Mouse (Mus musculus): ENCODE measurements around the gene Mical3. TPM values are rescaled to one million over a fixed set of nuclear protein-coding genes. Genes with fewer than 3 reads are reported as not detected.
A peak's percentile ranks its signal among the peaks of the same experiment; 100 is the strongest.

Mical3 gene
- total RNA-seq, 2 experiments from 2014 or later = 53.3 to 71.9 TPM

- no peak for TF ChIP-seq CTCF (IDR thresholded peaks at IDR 0.05)
- Histone ChIP-seq H3K27ac (peak overlapping the region; percentile 51), H3K4me3 (no peak overlapping the region)
- intact Hi-C loops (cut with DNase I) = no loop called here
- DNase-seq = no peak
Observed at GRCm38 (mm10) chr6:121002952-121003351, 127.8 kb downstream of the Mical3 start.

DNA sequence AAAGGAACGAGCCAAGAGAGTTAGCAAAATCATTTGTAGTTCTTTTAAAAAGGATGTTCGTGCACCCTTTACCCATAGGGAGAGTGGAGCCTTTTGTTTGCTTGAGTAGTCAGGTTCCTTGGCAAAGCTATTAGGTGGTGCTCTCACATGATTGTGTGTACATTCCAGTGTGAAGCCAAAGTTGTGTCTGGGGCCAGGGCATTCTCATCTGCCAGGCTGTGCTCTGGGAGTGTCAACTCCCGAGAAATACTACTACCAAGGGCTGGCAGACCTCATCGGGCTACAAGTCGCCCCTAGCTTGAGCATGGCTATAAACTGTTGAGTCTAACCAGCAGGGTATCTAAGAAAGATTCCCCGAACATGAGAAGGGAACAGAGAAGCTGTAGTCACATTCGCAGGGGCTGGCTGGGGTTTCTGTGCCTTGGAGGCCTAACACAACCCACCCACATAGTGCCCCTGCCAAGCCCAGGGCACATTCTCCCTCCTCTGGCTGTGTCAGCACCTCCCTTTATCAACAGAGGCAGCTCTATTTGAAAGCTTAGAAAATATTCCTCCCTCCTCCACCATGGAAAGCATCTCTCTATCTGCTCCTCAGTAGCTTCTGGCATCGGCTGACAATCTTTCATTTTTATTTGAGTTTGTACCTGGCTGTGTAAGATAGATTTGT, 130.8 kb downstream of the Mical3 start:
- DNase-seq = peak; percentile 41
- Histone ChIP-seq H3K4me3 (no peak overlapping the region), H3K27ac (peak overlapping the region; percentile 85)
- TF ChIP-seq CTCF (IDR thresholded peaks at IDR 0.05) = no peak
- intact Hi-C loops (cut with DNase I) = loop anchor here (2.0 kb wide), 1 partner anchor 17 kb away; no protein-coding TSS in a partner anchor

- H3K4me3 ChIP-seq = no peak overlapping the region
- DNase-seq = peak; percentile 56
- no peak for TF ChIP-seq CTCF (IDR thresholded peaks at IDR 0.05)
- intact Hi-C loops (cut with DNase I) = no loop called here
- H3K27ac ChIP-seq = peak overlapping the region; percentile 85
Observed at GRCm38 (mm10) chr6:120999087-120999486, 131.7 kb downstream of the Mical3 start.

- intact Hi-C loops (cut with DNase I) = no loop called here
- TF ChIP-seq CTCF (IDR thresholded peaks at IDR 0.05) = no peak
- peak; percentile 53 for DNase-seq
Observed at GRCm38 (mm10) chr6:120996607-120997006, 134.2 kb downstream of the Mical3 start.

DNA sequence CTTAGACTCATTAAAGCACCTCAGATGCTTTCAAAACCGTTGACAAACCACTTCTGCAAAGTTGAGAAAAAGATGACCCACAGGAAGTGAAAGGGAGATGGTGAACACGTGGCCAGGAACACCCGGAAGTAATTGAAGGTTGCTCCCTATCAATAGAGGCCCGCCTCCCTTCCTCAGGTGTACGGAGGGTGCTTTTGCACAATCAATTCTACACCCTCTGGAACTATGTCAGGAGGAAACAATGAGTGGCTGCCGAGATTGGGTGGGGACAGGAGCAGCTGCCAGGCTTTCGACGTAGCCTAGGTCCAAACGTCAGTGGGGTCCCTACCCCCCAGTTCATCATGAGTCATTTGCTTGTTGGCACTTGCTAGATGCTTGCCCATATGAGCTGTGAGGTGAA, 135.3 kb downstream of the Mical3 start:
- no peak for DNase-seq
- Histone ChIP-seq H3K4me3 (no peak overlapping the region), H3K27ac (no peak overlapping the region)
- TF ChIP-seq CTCF (IDR thresholded peaks at IDR 0.05) = no peak
- intact Hi-C loops (cut with DNase I) = no loop called here

More at GRCm38 (mm10) chr6:120996607-120997006, 134.2 kb downstream of the Mical3 start:
- no peak overlapping the region for H3K4me3 ChIP-seq
- H3K27ac ChIP-seq = 0 out of 2 replicates have a peak overlapping the region, but pooled peaks have one; percentile 12

- TF ChIP-seq CTCF (IDR thresholded peaks at IDR 0.05) = no peak
Observed at GRCm38 (mm10) chr6:120991857-120992256, 138.9 kb downstream of the Mical3 start.

DNA sequence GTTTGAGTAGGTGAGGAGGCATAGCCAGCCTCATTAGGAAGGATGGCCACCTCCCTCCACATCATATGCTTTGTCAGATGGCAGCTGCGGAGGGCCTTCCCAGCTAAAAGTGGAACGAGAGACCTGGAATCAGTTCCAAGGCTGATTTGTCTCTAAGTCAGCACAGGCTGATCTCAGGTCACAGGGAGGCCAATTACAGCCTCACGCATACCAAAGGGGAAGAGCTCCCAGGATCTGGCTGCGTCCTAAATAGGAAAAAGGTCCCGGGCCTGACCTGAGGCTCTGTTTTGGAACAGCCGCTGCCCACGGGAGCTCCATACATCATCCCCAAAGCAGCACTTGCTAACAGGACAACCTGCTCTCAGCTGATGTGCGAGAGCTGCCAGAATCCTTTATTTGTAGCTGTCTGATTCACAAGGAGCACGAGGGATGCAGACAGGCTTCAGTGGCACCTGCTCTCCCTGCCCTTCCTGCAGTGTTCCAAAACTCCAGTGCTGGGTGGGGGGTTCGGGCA, 143.2 kb downstream of the Mical3 start:
- TF ChIP-seq CTCF (IDR thresholded peaks at IDR 0.05) = no peak
- intact Hi-C loops (cut with DNase I) = loop anchor here (5.0 kb wide), 2 partner anchors 120 to 145 kb away; partner anchors contain the start of gene Mical3

More at GRCm38 (mm10) chr6:120991857-120992256, 138.9 kb downstream of the Mical3 start:
- no peak overlapping the region for H3K4me3 ChIP-seq
- H3K27ac ChIP-seq = peak overlapping the region; percentile 29; the same call in 1 of the 2 replicates
- intact Hi-C loops (cut with DNase I) = no loop called here
- DNase-seq = no peak

DNA sequence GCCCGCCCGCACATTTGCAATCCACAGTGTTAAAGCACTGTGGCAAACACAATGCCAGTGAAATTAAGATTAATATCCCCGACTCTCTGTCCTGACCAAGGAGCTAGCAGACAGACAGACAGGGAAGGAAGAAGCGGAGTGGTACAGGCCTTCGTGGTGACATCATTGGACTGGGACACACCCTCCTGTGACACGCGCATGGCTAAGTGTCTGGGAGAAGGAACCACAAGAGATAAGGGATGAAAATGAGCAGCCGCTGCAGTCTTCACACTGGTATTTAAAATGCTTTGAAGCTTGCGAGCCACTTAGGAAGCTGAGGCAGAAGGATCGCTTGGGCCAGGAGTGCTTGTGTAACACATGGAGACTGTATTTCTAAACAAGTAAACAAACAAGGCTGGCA, 143.6 kb downstream of the Mical3 start:
- peak overlapping the region; percentile 95 for H3K27ac ChIP-seq
- H3K4me3 ChIP-seq = no peak overlapping the region
- DNase-seq = peak; percentile 38
- TF ChIP-seq CTCF (IDR thresholded peaks at IDR 0.05) = no peak
- intact Hi-C loops (cut with DNase I) = loop anchor here (5.0 kb wide), 2 partner anchors 120 to 145 kb away; partner anchors contain the start of gene Mical3

More for the DNA sequence above, 143.2 kb downstream of the Mical3 start:
- Histone ChIP-seq H3K4me3 (no peak overlapping the region), H3K27ac (peak overlapping the region; percentile 95)
- peak; percentile 87 for DNase-seq

DNA sequence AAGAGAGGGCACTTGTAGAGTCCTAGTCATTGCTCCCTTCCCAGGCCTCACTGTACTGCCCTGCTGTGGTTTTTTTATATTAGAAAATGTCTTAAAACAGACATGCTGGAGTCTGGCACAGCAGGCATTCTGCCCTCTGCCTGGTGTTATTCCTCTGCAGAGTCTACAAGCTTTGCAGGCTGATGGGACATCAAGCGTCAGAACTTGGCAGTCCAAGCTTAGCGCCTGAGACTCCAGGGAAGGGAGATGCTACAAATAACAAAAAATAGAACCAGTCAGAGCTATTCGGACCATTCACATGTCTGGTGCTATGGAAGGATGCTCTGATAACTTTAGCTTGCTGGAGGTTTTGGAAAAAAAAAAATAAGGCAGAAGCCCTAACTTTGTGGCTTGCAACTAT, 144.6 kb downstream of the Mical3 start:
- DNase-seq = no peak
- no peak overlapping the region for H3K4me3 ChIP-seq
- TF ChIP-seq CTCF (IDR thresholded peaks at IDR 0.05) = no peak
- peak overlapping the region; percentile 95 for H3K27ac ChIP-seq
- intact Hi-C loops (cut with DNase I) = loop anchor here (5.0 kb wide), 2 partner anchors 121 to 146 kb away; partner anchors contain the start of gene Mical3

DNA sequence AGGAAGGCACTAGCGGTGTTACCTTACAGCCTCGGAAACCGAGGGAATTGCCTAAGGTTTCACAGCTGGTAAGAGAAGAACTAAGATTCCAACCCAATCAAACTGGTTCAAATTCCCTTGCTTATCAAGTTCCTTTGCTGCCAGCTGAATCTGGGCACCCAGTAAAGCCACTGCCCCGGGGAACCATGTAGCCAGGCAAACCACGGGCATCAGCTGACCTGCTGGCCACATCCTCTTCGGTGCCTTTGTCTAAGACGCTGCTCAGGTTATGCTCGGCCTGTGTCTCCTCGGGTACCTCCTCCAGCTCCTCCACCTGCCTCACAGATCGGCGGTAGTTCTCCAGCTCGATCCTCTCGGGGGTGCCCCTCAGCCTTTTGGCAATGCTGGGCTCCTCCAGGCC, 148.5 kb downstream of the Mical3 start:
- intact Hi-C loops (cut with DNase I) = no loop called here
- no peak for DNase-seq
- TF ChIP-seq CTCF (IDR thresholded peaks at IDR 0.05) = no peak
- Histone ChIP-seq H3K4me3 (no peak overlapping the region), H3K27ac (no peak overlapping the region)

GRCm38 (mm10) chr6:120981537-120981936, 149.3 kb downstream of the Mical3 start:
- intact Hi-C loops (cut with DNase I) = no loop called here
- no peak overlapping the region for H3K27ac ChIP-seq
- DNase-seq = no peak
- H3K4me3 ChIP-seq = no peak overlapping the region
- peak; percentile 49 for TF ChIP-seq CTCF (IDR thresholded peaks at IDR 0.05)

GRCm38 (mm10) chr6:120978019-120978621, 152.7 kb downstream of the Mical3 start:
- no peak for TF ChIP-seq CTCF (IDR thresholded peaks at IDR 0.05)
- Histone ChIP-seq H3K27ac (peak overlapping the region; percentile 70), H3K4me3 (no peak overlapping the region)
- intact Hi-C loops (cut with DNase I) = no loop called here
- no peak for DNase-seq

GRCm38 (mm10) chr6:120976991-120977390, 153.8 kb downstream of the Mical3 start:
- intact Hi-C loops (cut with DNase I) = no loop called here
- Histone ChIP-seq H3K4me3 (no peak overlapping the region), H3K27ac (peak overlapping the region; percentile 40; the same call in 1 of the 2 replicates)
- TF ChIP-seq CTCF (IDR thresholded peaks at IDR 0.05) = no peak
- peak; percentile 58 for DNase-seq

All from gastrocnemius, adult 2 months (tissue).